Mouse (Mus musculus) fat pad, adult 2 months (tissue): Measurements from ENCODE around the gene Zc3h12a.

Experiments used
- DNase-seq: peaks from one replicate; pipeline ENCODE4 v3.0.0-alpha.2; 2011; ENCODE audit warnings: low read depth, low spot score; ENCODE audit errors: extremely low read depth

The Zc3h12a gene

GRCm38 (mm10) chr4:125127305-125128084, at the start of gene Zc3h12a:
Zc3h12a (minus strand) TSS chr4:125127840.
- DNase-seq, result no peak

DNA sequence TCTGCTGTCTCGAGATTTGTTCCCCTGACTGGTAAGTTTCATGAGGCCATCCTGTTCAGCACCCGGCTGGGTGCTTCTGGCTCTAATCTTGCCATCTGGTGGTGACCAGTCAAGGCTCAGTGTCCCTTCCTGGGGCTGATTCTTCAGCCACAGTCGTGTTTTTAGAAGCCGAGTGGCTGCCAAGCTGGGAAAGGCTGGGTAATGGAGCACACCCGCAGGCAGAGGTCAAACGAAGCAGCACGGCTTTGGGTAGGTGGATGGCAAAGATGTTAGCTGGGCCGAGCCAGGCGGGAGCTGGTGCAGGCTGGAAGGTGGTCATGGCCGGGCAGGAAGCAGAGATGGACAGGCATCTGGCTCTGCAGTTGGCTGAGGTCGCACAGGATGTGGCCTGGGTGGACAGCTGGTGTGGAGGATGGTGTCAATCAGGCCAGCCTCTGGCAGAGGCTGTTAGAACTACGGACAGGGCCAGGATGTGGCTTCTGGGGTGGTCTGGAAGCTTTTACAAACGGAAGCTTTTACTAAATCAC, 49.1 kb upstream of the Zc3h12a start:
- DNase-seq, result no peak

DNA sequence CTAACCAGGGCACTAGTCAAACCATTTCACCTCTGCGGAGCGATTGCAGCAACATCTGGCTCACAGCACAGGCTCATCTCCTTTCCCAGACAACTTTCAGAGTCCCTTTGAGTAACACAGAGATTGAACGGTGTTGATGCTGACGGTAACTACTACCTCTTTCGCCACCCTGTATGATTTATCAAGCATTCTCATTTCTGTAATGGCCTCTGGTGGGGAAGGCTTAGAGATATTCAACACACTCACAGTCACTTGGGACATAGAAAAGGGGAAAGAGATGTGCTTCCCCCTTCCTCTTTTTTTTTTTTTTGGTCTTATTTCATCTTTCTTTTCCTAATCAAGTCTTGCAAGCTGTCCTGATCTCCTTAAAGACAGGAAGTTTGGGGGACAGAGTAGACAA, 48.5 kb upstream of the Zc3h12a start:
- no peak for DNase-seq

DNA sequence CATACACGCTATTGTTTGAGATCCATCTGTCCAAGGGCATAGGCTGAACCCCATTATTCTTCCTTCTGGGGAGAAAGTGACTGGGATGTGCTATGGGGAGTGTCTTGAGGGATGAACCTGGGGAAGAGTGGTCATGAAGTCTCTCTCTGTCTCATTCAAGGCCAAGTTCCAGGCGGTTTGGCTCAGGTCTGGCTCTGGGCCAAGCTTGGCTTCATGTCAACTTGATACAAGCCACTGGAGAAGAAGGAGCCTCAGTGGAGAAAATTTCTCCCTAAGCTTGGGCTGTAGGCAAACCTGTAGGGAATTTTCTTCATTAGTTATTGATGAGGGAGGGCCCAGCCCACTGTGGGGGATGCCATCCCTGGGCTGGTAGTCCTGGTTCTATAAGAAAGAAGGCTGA, 48.0 kb upstream of the Zc3h12a start:
- no peak for DNase-seq

DNA sequence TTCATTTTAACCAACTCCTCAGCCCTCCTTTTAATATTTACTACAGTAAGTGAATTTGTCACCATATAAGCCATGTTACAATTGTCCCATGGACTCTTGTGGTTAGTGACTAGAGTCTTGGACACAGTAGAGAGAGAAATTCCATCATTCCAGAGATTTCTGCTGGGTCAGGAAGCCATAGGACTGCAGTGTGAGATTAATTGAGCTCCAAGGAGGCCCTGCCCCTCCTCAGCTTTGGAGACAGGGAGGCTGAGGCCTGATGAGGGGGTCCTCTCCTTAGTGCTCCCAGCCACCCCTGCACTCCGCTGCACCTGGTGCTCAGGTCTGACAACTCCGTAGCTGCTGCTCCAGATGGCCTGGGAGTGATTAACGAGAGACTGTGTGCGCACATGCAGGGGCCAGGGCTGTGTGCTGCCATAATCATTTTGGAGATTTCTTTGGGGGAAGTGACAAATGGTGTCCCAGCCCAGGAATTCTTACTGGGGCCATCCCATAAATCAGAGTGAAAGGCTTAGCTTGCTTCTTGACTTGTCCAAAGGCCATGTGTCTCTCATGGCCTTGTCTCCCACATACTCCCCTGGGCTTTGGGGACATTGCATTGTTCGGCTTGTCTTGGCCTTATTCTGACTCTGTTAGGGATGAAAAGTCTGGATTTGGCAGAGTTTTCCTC, 47.0 kb upstream of the Zc3h12a start:
- DNase-seq, result no peak

GRCm38 (mm10) chr4:125173150-125173549, 45.5 kb upstream of the Zc3h12a start:
- no peak for DNase-seq

- DNase-seq, result no peak
These were observed 45.1 kb upstream of the Zc3h12a start for GRCm38 (mm10) chr4:125172736-125173135.

DNA sequence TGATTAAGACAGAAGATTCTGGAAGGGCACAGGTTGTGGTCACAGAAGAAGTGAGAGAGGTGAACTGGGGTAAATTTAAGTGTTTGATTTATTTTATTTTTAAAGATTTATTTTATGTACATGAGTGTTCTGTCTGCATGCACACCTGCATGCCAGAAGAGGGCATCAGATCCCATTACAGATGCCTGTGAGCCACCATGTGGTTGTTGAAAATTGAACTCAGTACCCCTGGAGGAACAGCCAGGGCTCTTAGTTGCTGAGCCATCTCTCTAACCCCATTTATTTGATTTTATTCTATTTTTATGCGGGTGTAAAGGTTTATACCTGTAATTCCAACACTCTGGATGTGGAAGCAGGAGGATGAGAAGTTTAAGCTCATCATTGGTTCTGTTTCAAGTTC, 40.1 kb upstream of the Zc3h12a start:
- no peak for DNase-seq

GRCm38 (mm10) chr4:125164861-125165260, 37.2 kb upstream of the Zc3h12a start:
- DNase-seq, result no peak

GRCm38 (mm10) chr4:125162701-125163100, 35.1 kb upstream of the Zc3h12a start:
- DNase-seq, result no peak

GRCm38 (mm10) chr4:125161392-125161791, 33.8 kb upstream of the Zc3h12a start:
- DNase-seq, result no peak

DNA sequence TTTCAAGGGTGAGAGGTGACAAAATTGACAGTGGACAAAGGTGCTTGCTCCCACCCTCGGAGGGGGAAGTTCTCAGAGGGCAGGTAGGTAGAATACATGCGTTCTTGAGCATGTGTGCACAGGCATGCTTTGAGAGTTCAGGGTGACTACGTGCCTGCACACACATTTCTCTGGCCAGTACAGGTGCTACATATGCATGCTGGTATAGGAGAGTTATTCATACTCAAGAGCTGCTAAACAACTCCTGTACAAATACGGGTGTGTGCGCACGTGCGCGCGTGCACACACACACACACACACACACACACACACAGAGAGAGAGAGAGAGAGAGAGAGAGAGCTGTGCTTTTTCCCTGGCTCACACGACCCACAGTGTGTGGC, 33.3 kb upstream of the Zc3h12a start:
- no peak for DNase-seq

GRCm38 (mm10) chr4:125160320-125160950, 32.8 kb upstream of the Zc3h12a start:
- DNase-seq, result no peak

DNA sequence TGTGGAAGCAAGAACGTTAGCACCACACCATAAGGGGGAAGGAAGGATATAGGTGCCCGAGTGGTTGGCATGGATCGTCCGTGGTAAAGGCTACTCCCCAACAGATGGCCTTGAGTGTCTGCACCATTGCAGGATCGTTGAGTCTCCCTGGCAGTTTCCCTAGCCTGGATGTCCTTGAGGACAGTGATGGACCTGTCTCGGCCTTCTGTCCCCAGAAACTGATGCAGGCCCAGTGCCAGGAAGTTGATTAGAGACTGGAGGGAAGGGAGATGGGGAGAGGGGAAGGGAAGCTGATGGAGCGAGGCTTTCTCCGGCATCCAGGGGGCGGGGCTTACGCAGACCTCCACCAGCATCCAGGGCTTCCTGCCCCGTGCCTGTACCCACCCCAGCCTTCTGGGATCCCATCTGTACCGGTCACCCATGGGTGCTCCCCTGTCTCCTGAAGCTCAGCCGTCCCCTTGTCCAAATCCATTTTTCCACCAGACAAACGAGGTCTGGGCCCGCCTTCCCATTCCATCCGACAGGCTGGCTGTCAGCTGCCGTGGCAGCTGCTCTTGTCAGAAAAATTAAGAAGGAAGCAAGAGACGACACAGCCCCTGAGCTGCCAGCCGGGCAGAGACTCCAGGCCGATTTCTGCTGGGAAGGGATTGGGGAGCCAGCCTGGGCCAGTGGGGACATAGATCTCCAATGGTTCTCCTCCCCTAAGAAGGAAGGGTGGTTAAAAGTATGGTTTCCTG, 31.1 kb upstream of the Zc3h12a start:
- DNase-seq, result no peak

DNA sequence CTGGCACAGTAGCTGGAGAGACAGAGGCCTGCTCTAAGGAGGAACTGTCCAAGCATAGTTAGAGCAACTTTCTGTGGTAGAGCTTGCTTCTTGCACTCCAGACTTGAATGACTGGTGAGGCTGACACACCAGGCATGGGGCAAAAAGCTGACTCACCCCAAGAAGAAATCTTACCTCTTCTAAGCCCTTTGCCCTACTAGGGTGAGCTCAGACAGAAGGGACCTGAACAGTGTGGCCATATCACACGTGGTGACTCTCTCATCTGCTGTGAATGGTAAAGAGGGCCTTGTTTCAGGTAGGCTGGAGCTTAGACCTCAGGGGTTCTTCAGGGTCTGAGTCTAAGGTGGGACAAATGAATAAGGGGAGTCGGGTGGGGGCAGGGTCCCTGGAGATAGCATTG, 30.4 kb upstream of the Zc3h12a start:
- DNase-seq, result no peak

- no peak for DNase-seq
These were observed 29.7 kb upstream of the Zc3h12a start for GRCm38 (mm10) chr4:125157322-125157721.

DNA sequence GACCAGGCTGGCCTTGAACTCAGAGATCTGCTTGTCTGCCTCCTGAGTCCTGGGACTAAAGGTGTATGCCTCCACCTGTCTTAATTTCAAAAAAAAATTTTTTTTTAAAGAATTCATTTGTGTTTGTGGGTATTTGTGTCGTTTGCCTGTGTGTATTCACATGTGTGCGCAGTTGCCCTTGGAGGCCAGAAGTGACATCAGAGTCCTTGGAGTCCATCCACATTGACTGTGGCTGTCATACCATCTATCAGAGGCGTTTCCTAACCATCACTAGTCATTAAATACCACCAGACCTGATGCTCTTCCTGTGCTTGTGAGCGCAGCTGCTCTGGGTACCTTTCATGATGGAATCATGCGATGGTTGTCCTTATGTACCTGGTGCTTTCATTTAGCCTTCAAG, 28.0 kb upstream of the Zc3h12a start:
- no peak for DNase-seq

DNA sequence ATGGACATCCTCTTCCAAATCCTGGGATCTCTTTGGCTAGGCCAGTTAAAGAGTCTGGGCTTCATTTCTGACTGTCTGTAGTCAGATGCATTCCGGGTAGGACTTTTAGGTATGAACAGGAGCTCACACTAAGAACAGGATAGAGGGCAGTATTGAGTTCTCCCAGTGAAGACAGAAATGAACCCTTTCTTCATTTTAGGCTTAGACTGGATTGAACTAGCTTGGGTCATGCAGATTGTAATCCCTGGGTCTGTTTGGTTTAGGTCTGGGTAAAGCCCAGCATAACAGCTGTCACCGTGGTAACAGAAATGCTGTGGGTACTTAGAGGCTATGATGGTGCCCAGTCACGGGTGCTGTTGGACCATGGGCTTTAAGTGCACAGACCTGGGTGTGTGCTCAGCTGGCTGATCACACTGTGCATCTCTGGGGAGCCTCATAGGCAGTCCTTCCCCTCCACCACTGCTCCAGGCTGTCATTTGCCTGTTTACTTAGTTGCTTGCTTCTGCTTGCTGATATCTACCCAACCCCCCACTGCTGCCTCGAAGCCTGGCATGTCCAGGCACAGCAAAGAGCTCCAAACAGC, 26.1 kb upstream of the Zc3h12a start:
- DNase-seq, result no peak

DNA sequence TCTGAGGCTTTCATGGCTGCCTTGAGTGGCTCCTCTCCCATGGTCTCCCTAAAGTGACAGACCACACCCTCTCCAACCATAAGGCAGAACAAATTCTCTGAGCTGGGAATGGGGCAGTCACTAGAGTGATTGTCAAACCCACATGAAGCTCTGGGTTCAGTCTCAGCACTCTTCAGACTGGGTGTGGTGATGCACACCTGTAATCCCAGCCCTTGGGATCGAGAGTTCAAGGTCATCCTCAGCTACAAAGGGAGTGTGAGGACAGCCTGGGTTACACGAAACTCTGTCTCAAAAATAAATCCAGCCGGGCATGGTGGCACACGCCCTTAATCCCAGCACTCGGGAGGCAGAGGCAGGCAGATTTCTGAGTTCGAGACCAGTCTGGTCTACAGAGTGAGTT, 24.8 kb upstream of the Zc3h12a start:
- no peak for DNase-seq

DNA sequence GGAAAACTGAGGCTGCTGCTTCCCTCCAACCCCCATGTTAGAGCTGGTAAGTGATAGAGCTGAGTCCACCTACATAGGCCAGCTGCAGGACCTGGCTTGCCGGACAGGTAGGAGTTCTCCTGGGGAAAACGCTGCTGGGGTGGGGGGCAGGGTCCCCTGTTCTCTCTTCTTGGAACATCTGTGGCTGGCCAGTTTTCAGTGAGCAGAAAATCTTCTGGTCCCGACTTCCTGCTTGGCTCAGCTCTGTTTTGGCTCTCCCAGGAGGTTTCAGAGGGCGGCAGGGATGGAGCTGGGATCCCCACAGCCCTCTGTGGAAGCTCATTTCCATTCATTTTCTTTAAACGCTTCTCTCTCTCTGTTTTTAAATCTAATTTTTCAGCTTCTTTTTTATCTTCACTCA, 21.8 kb upstream of the Zc3h12a start:
- DNase-seq, result no peak

GRCm38 (mm10) chr4:125147970-125148369, 20.3 kb upstream of the Zc3h12a start:
- no peak for DNase-seq
